Mouse (Mus musculus): ENCODE data around the gene St6galnac5. TPM values are rescaled to one million over a fixed set of nuclear protein-coding genes. Genes with fewer than 3 reads are reported as not detected.
A peak's percentile ranks its signal among the peaks of the same experiment; 100 is the strongest.

Gene St6galnac5
- polyA plus RNA-seq, 1 experiment = 1.2 TPM

DNA sequence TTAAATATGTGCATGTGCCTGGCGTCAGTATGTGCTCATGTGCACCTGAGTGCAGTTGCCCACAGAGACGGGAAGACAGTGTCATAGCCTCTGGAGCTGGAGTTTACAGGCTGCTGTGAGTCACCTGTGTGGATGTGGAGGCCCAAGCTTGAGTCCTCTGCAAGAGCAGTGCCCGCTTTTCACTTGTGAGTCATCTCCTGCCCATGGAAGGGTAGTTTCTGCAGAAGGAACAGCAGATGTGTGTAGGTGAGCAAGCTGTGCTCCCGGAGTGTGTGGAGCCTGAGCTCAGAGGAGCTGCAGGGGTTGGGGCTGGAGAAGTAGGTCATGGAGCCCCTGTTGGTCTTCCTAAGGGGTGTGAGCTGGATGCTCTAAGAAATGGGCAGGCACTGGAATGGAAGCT lies 10.7 kb downstream of the St6galnac5 start:
- Histone ChIP-seq H3K36me3 (ENCODE audit: control insufficient read depth, insufficient read depth, low read length) (no peaks in the 10 kb centered on the region), H3K4me3 (ENCODE audit: extremely low read depth, insufficient read depth, insufficient read length) (no peak overlapping the region), H3K27me3 (ENCODE audit: control insufficient read depth, insufficient read depth, low read length) (no peaks in the 10 kb centered on the region), H3K4me1 (ENCODE audit: control insufficient read depth, insufficient read depth, insufficient read length) (peaks cover 3% of the 10 kb centered on the region; the same call in 1 of the 2 replicates), H3K27ac (ENCODE audit: insufficient read depth, low read length) (no peak overlapping the region)
- WGBS = 88% methylated on average over 4 of the region's 4 CpGs
- TF ChIP-seq POLR2A (IDR thresholded peaks at IDR 0.05; ENCODE audit: low read depth, low read length) = no peak
- TF ChIP-seq CTCF (IDR thresholded peaks at IDR 0.05; ENCODE audit: extremely low read depth, insufficient read depth, insufficient read length, insufficient replicate concordance) = no peak
- DNase-seq (ENCODE audit: low read depth in 1 of 2, low spot score in 2 of 2) = no peak

DNA sequence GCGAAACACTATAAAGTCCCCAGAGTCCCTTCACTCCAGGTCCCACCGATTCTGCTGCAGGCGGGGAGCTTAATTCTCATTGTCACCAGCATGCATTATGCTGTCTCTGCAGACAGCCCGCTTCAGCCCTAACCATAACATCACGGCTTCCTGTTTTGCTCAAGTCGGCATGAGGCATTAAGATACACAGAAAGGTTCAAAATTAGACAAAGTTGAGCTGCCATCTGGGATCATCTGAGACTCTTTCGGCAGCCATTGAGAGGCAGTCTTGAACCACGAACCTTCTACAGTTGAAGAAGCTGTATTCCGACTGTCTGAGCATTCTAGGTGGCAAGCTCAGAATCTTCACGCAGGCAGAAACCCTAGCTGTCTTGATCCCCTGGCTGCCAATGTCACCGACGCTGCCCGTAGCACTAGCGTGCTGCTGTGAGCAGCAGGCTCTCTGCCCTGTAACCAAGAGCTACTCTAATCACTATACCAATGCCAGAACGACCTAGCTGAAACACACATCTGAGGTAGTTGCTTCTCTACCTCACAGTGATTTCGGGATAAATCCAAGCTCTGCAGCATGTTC lies 12.2 kb downstream of the St6galnac5 start:
- Histone ChIP-seq H3K4me1 (ENCODE audit: control insufficient read depth, insufficient read depth, insufficient read length) (peaks cover 3% of the 10 kb centered on the region; the same call in 1 of the 2 replicates), H3K4me3 (ENCODE audit: extremely low read depth, insufficient read depth, insufficient read length) (peak overlapping the region; percentile 20; the same call in 1 of the 2 replicates), H3K27ac (ENCODE audit: insufficient read depth, low read length) (peak overlapping the region; percentile 38), H3K27me3 (ENCODE audit: control insufficient read depth, insufficient read depth, low read length) (no peaks in the 10 kb centered on the region), H3K36me3 (ENCODE audit: control insufficient read depth, insufficient read depth, low read length) (no peaks in the 10 kb centered on the region)
- no peak for DNase-seq (ENCODE audit: low read depth in 1 of 2, low spot score in 2 of 2)
- 32% methylated on average over 16 of the region's 16 CpGs for WGBS
- TF ChIP-seq CTCF (IDR thresholded peaks at IDR 0.05; ENCODE audit: extremely low read depth, insufficient read depth, insufficient read length, insufficient replicate concordance) (no peak), POLR2A (IDR thresholded peaks at IDR 0.05; ENCODE audit: low read depth, low read length) (no peak)

DNA sequence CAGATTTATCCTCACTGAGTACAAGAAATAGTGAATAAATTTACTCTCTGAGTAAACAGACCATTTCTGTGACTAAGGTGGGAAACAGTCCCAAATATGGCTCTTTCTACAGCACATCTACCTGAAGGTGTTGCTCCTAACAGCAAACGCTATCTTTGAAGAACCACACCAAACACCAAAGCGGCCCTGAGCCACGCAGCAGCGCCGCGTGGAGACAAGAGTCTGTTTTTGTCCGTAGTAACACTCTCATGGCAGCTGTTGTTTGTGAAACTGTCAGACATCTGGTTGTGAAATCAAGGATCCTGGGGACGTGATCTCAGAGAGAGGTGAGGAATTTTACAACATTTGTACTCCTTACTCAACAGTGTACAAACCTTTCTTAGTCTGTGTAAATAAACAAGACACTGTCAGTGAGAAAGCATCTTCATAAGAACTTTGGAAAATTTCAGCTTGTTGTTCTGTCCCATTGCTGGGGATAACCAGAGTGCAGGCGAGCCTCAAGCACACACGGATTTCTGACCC lies 20.1 kb downstream of the St6galnac5 start:
- Histone ChIP-seq H3K27me3 (ENCODE audit: control insufficient read depth, insufficient read depth, low read length) (no peaks in the 10 kb centered on the region), H3K27ac (ENCODE audit: insufficient read depth, low read length) (no peak overlapping the region), H3K4me1 (ENCODE audit: control insufficient read depth, insufficient read depth, insufficient read length) (no peaks in the 10 kb centered on the region), H3K36me3 (ENCODE audit: control insufficient read depth, insufficient read depth, low read length) (no peaks in the 10 kb centered on the region), H3K4me3 (ENCODE audit: extremely low read depth, insufficient read depth, insufficient read length) (no peak overlapping the region)
- no peak for DNase-seq (ENCODE audit: low read depth in 1 of 2, low spot score in 2 of 2)
- 78% methylated on average over 10 of the region's 10 CpGs for WGBS
- TF ChIP-seq CTCF (IDR thresholded peaks at IDR 0.05; ENCODE audit: extremely low read depth, insufficient read depth, insufficient read length, insufficient replicate concordance) (no peak), POLR2A (IDR thresholded peaks at IDR 0.05; ENCODE audit: low read depth, low read length) (no peak)

DNA sequence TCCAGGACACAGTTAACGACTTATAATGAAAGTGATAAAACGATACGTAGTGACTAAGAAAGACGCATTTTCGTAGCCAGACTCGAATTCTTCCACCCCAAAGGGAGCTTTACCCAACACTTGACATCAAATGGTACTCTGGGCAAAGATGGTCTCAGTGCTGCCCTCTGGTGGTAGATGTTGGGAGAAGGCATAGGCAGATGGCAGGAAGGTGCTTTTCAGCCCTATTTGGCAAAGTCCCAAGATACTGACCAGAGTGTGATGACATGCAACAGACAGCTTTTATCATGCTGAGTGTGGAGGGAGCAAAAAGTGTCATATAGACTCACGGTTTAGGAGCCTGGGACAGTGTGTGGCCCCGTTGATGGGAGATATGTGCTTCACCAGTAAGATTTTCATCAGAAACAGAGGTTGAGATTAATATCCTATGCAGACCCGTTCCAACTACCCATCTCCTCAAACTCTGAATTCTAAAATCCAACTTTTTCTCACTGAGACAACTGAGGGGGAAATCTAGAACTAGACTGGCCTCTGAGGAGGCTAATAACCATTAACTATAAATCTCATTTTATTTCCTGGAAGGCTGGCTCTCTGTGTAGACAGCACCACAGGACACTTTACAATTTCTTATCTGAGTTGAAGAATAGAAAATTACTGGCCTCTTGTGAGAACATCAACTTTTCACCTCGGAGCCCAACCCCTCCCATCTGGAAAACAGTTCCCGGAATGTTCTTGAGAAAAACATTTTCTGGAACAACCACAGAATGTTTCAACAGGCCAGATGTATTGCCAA lies 23.5 kb downstream of the St6galnac5 start:
- no peak overlapping the region for H3K4me3 ChIP-seq (ENCODE audit: extremely low read depth, insufficient read depth, insufficient read length)
- DNase-seq (ENCODE audit: low read depth in 1 of 2, low spot score in 2 of 2) = peak; percentile 46 to 56

DNA sequence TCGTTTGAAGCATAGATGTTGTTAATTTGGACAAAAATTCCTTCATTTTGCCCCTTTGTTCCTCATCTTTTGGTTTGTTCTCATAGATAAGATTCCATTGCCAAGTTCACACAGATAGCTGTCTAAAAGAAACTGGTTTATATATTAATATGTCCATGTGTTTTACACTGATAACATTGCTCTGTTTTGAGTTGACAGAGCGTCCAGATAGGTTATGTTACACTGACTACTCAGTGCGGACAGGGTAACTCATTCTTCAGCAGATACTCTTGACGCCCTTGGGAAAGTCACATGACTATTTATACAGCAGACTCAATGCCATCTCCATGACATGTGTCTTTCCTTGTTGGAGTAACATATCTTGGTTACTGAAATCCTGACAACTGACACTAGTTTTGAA lies 25.3 kb downstream of the St6galnac5 start:
- Histone ChIP-seq H3K36me3 (ENCODE audit: control insufficient read depth, insufficient read depth, low read length) (no peaks in the 10 kb centered on the region), H3K27ac (ENCODE audit: insufficient read depth, low read length) (no peak overlapping the region), H3K4me3 (ENCODE audit: extremely low read depth, insufficient read depth, insufficient read length) (no peak overlapping the region), H3K27me3 (ENCODE audit: control insufficient read depth, insufficient read depth, low read length) (no peaks in the 10 kb centered on the region), H3K4me1 (ENCODE audit: control insufficient read depth, insufficient read depth, insufficient read length) (0 out of 2 replicates have a peak, but pooled peaks cover 3% of the 10 kb centered on the region)
- 86% methylated on average over 4 of the region's 4 CpGs for WGBS
- TF ChIP-seq POLR2A (IDR thresholded peaks at IDR 0.05; ENCODE audit: low read depth, low read length) (no peak), CTCF (IDR thresholded peaks at IDR 0.05; ENCODE audit: extremely low read depth, insufficient read depth, insufficient read length, insufficient replicate concordance) (no peak)
- no peak for DNase-seq (ENCODE audit: low read depth in 1 of 2, low spot score in 2 of 2)

More for the DNA sequence above, 23.5 kb downstream of the St6galnac5 start:
- H3K4me1 ChIP-seq (ENCODE audit: control insufficient read depth, insufficient read depth, insufficient read length) = no peaks in the 10 kb centered on the region
- H3K36me3 ChIP-seq (ENCODE audit: control insufficient read depth, insufficient read depth, low read length) = no peaks in the 10 kb centered on the region
- H3K27me3 ChIP-seq (ENCODE audit: control insufficient read depth, insufficient read depth, low read length) = no peaks in the 10 kb centered on the region
- no peak overlapping the region for H3K27ac ChIP-seq (ENCODE audit: insufficient read depth, low read length)
- TF ChIP-seq CTCF (IDR thresholded peaks at IDR 0.05; ENCODE audit: extremely low read depth, insufficient read depth, insufficient read length, insufficient replicate concordance) (peak; percentile 51; the same call in 1 of the 2 replicates), POLR2A (IDR thresholded peaks at IDR 0.05; ENCODE audit: low read depth, low read length) (no peak)
- 77% methylated on average over 11 of the region's 11 CpGs for WGBS

DNA sequence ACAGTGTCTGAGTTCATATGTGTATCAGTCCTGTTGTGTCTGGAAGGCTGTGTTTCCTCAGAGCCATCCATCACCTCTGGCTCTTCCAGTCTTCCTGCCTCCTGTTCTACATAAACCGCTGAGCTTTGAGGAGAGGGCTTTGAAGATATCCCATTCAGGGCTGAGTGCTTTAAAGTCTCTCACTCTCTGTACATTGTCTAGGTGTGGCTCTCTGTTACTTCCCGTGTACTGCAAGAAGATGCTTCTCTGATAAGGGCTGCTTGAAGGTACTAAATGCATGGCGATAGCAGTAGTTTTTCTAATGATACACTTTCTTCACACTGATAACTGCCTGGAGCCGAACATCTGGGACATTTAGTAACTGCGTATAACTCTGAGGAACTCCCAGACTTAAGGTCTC lies 26.0 kb downstream of the St6galnac5 start:
- Histone ChIP-seq H3K27me3 (ENCODE audit: control insufficient read depth, insufficient read depth, low read length) (no peaks in the 10 kb centered on the region), H3K36me3 (ENCODE audit: control insufficient read depth, insufficient read depth, low read length) (no peaks in the 10 kb centered on the region), H3K4me1 (ENCODE audit: control insufficient read depth, insufficient read depth, insufficient read length) (0 out of 2 replicates have a peak, but pooled peaks cover 3% of the 10 kb centered on the region), H3K4me3 (ENCODE audit: extremely low read depth, insufficient read depth, insufficient read length) (no peak overlapping the region), H3K27ac (ENCODE audit: insufficient read depth, low read length) (peak overlapping the region; percentile 22; the same call in 1 of the 2 replicates)
- no peak for TF ChIP-seq POLR2A (IDR thresholded peaks at IDR 0.05; ENCODE audit: low read depth, low read length)
- no peak for TF ChIP-seq CTCF (IDR thresholded peaks at IDR 0.05; ENCODE audit: extremely low read depth, insufficient read depth, insufficient read length, insufficient replicate concordance)
- DNase-seq (ENCODE audit: low read depth in 1 of 2, low spot score in 2 of 2) = no peak
- 72% methylated on average over 5 of the region's 5 CpGs for WGBS

Measured in spleen, adult 2 months (tissue).